Mouse (Mus musculus): Measurements from ENCODE around the gene Fbxl21.

DNA sequence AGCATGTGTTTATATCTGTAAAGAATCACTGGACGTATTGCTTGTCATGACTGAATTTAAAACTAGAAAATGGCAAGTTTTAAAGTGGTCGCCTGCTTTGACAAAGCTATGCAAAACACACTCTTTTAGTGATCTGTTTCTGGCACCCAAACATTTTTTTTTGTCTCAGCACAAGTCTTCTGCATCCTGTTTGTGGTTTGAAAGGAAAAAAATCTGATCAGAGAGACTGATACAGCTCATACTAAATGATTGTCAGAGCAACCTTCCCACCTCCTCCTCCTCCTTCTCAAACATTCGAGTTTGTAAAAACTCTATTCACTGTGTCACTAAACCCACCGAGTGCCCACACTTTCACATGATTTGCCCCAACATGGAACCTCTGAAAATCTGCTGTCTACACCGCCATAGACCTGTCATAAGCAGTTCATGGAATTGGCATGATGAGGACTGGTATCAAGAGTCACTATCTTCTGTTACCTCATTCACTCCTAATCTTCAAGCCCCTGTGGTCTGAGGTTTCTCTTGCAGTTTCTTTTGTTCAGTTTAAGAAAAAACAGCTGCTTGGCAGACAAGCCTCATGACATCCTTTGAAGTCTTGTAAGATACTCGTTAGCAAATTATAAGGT lies 15.3 kb upstream of the Fbxl21 start:
- TF ChIP-seq CTCF (IDR thresholded peaks at IDR 0.05; ENCODE audit: extremely low read depth, insufficient read length, insufficient replicate concordance, low read depth, low read length), result no peak
- TF ChIP-seq POLR2A (IDR thresholded peaks at IDR 0.05; ENCODE audit: low read depth, low read length), result no peak

Measured in small intestine, adult 2 months (tissue).